Mouse (Mus musculus) thymus, adult 18-20 months (tissue): ENCODE data around the gene Gm20828.
"Not testable (repeated sequence)": the region's sequence is repeated elsewhere in the genome, so short reads cannot be mapped to it uniquely, and the experiment has no call there.

ENCODE experiments used
- DNase-seq, 2 experiments: peaks; one replicate each; pipeline ENCODE4 v3.0.0; 2022; ENCODE audit warnings: mixed read lengths in 2 of 2

Gene Gm20828

GRCm38 (mm10) chrY:11199274-11199673 is at the start of gene Gm20828:
Gm20828 (minus strand) TSS chrY:11199374.
- not testable (repeated sequence) for DNase-seq
